Mouse (Mus musculus): Measurements from ENCODE around the gene Got1.

DNA sequence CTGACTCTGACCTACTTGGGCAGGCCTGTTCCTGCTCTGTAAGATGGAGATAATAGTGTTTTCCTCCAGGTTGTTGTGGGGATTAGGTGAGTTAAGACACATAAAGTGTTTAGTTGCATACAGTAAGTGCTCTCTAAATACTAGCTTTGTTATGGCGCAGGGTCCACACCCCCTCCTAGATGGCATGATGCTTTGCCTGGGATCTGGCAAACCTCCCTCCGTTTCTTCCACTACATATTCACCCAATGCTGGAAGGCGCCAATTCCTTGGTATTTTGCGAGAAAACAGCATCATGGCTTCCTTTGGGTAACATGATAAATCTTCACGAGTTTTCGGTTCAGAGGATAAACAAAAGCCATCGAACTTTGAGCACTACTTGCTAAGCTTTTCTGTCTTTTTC is 1.2 kb upstream of the Got1 start:
- TF ChIP-seq CTCF (conservative IDR thresholded peaks at IDR 0.05 in 1 of 2, IDR thresholded peaks at IDR 0.05 in 1 of 2; ENCODE audit: low read depth in 2 of 2, low read length in 2 of 2) (no peak), MAZ (IDR thresholded peaks at IDR 0.05; ENCODE audit: low read depth, low read length) (no peak), POLR2A (IDR thresholded peaks at IDR 0.05; ENCODE audit: low read depth, low read length) (no peak), MAFK (IDR thresholded peaks at IDR 0.05; ENCODE audit: insufficient replicate concordance, low read length) (no peak), MYC (IDR thresholded peaks at IDR 0.05; ENCODE audit: low read depth, low read length) (no peak), ZC3H11A (IDR thresholded peaks at IDR 0.05; ENCODE audit: low read depth, low read length) (no peak), USF2 (conservative IDR thresholded peaks at IDR 0.05; ENCODE audit: low read depth, low read length) (no peak), GABPA (IDR thresholded peaks at IDR 0.05; ENCODE audit: insufficient replicate concordance, low read depth, low read length) (no peak), USF1 (IDR thresholded peaks at IDR 0.05; ENCODE audit: low read depth, low read length) (no peak), MAX (IDR thresholded peaks at IDR 0.05; ENCODE audit: low read length) (no peak)
